Mouse (Mus musculus): ENCODE measurements around the gene Fdxacb1. TPM values are rescaled to one million over a fixed set of nuclear protein-coding genes. Genes with fewer than 3 reads are reported as not detected.

Gene Fdxacb1
- polyA plus RNA-seq, 1 experiment = 7.3 TPM

GRCm38 (mm10) chr9:50738914-50739870, 28.8 kb upstream of the Fdxacb1 start, which contains the start of gene Dixdc1:
Dixdc1 (minus strand) TSS chr9:50739517.
- peak; percentile 83 to 88 for DNase-seq
- H3K27ac ChIP-seq (ENCODE audit: insufficient read depth, low read length) = no peak within 1 kb of the TSS
- H3K4me3 ChIP-seq (replicated peaks; ENCODE audit: insufficient read depth, low read depth, low read length) = peak within 1 kb of the TSS; percentile 52
- H3K27me3 ChIP-seq (ENCODE audit: control insufficient read depth, insufficient read depth, low read length) = no peaks in the 10 kb centered on the region
- TF ChIP-seq POLR2A (IDR thresholded peaks at IDR 0.05; ENCODE audit: borderline replicate concordance, insufficient read depth, low read length) = no peak
- TF ChIP-seq CTCF (IDR thresholded peaks at IDR 0.05; ENCODE audit: borderline replicate concordance, insufficient read depth, low read depth, low read length) = no peak
- H3K4me1 ChIP-seq (ENCODE audit: control insufficient read depth, insufficient read depth, low read length) = no peaks in the 10 kb centered on the region
- 14% methylated on average over 35 of the region's 36 CpGs for WGBS

DNA sequence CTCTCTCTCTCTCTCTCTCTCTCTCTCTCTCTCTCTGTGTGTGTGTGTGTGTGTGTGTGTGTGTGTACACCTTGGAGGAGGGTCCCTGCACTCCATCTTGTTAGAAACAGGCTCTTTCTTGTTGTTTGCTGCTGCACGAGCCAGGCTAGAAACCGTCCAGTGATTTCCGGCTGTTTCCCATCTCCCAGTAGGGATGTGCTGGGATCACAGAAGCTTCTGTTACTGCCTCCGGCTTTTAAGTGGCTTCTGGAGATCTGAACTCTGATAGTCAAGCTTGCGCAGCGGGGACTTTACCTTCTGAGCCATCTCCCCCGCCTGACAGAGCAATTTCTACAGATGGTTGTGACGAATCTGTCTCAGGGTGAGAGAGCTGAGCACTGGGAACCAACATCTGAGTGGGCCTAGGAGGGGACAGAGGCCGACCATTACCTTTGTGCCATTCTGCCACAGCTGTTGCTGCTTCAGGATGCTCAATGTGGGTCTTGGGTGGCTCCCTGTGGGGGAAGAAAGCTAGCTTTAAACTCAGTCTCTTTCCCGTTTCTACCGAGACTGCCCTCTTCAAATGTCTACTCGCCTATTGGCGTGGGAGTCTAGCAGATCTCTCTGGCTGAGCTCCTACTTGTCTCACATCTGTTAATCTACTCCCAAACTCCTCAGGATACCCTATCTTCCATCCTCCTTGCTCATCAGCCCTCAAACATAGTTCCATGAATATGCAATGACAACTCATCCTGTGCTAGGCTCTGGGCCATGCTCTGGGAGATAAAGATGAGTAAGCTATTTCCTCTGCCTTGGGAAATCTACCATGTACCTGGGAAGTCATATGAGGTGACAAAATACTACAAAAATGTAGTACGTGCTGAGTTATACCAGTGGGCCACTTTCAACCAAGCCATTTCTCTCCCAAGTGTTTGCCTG, 26.9 kb upstream of the Fdxacb1 start:
- H3K27me3 ChIP-seq (ENCODE audit: control insufficient read depth, insufficient read depth, low read length) = no peaks in the 10 kb centered on the region
- TF ChIP-seq POLR2A (IDR thresholded peaks at IDR 0.05; ENCODE audit: borderline replicate concordance, insufficient read depth, low read length) (no peak), CTCF (IDR thresholded peaks at IDR 0.05; ENCODE audit: borderline replicate concordance, insufficient read depth, low read depth, low read length) (no peak)
- H3K27ac ChIP-seq (ENCODE audit: insufficient read depth, low read length) = no peak overlapping the region
- no peaks in the 10 kb centered on the region for H3K4me1 ChIP-seq (ENCODE audit: control insufficient read depth, insufficient read depth, low read length)
- WGBS = 89% methylated on average over 14 of the region's 14 CpGs
- no peak for DNase-seq
- H3K4me3 ChIP-seq (replicated peaks; ENCODE audit: insufficient read depth, low read depth, low read length) = no peak overlapping the region

DNA sequence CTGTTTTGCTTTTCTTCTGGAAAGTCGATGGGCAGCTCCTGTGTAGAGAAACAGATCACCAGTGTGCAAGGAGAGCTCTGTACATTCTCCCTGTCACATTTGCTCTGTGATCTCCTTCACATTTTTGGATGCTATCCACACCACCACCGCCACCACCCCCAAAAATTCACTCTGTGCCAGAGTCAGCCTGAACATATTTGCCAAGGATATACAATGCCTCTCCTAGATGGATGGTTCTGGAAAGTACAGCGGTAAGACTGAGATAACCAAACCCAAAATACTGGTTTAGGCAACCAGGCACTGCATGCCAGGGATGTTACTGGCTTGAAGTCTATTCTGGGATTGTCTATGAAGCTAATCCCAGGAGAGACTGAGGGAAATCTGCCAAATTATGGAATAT, 25.8 kb upstream of the Fdxacb1 start:
- DNase-seq = no peak
- TF ChIP-seq POLR2A (IDR thresholded peaks at IDR 0.05; ENCODE audit: borderline replicate concordance, insufficient read depth, low read length) (no peak), CTCF (IDR thresholded peaks at IDR 0.05; ENCODE audit: borderline replicate concordance, insufficient read depth, low read depth, low read length) (no peak)
- Histone ChIP-seq H3K27me3 (ENCODE audit: control insufficient read depth, insufficient read depth, low read length) (no peaks in the 10 kb centered on the region), H3K4me1 (ENCODE audit: control insufficient read depth, insufficient read depth, low read length) (no peaks in the 10 kb centered on the region), H3K27ac (ENCODE audit: insufficient read depth, low read length) (no peak overlapping the region), H3K4me3 (replicated peaks; ENCODE audit: insufficient read depth, low read depth, low read length) (no peak overlapping the region)
- 65% methylated on average over 3 of the region's 3 CpGs for WGBS

GRCm38 (mm10) chr9:50742744-50743143, 25.3 kb upstream of the Fdxacb1 start:
- no peak for DNase-seq

GRCm38 (mm10) chr9:50745806-50746205, 22.2 kb upstream of the Fdxacb1 start:
- H3K27me3 ChIP-seq (ENCODE audit: control insufficient read depth, insufficient read depth, low read length) = no peaks in the 10 kb centered on the region
- 27% methylated on average over 7 of the region's 7 CpGs for WGBS
- no peaks in the 10 kb centered on the region for H3K4me1 ChIP-seq (ENCODE audit: control insufficient read depth, insufficient read depth, low read length)
- peak overlapping the region; percentile 64 for H3K4me3 ChIP-seq (replicated peaks; ENCODE audit: insufficient read depth, low read depth, low read length)
- TF ChIP-seq POLR2A (IDR thresholded peaks at IDR 0.05; ENCODE audit: borderline replicate concordance, insufficient read depth, low read length) = no peak
- TF ChIP-seq CTCF (IDR thresholded peaks at IDR 0.05; ENCODE audit: borderline replicate concordance, insufficient read depth, low read depth, low read length) = no peak
- no peak overlapping the region for H3K27ac ChIP-seq (ENCODE audit: insufficient read depth, low read length)
- no peak for DNase-seq

More at GRCm38 (mm10) chr9:50742744-50743143, 25.3 kb upstream of the Fdxacb1 start:
- WGBS = 76% methylated on average over 2 of the region's 2 CpGs
- Histone ChIP-seq H3K4me1 (ENCODE audit: control insufficient read depth, insufficient read depth, low read length) (no peaks in the 10 kb centered on the region), H3K27ac (ENCODE audit: insufficient read depth, low read length) (no peak overlapping the region), H3K4me3 (replicated peaks; ENCODE audit: insufficient read depth, low read depth, low read length) (no peak overlapping the region), H3K27me3 (ENCODE audit: control insufficient read depth, insufficient read depth, low read length) (no peaks in the 10 kb centered on the region)
- no peak for TF ChIP-seq POLR2A (IDR thresholded peaks at IDR 0.05; ENCODE audit: borderline replicate concordance, insufficient read depth, low read length)
- TF ChIP-seq CTCF (IDR thresholded peaks at IDR 0.05; ENCODE audit: borderline replicate concordance, insufficient read depth, low read depth, low read length) = no peak

GRCm38 (mm10) chr9:50746214-50746677, 21.8 kb upstream of the Fdxacb1 start, which contains the start of gene 2310030G06Rik:
2310030G06Rik (minus strand) TSS chr9:50746536.
- peak; percentile 32; the same call in 1 of the 2 replicates for TF ChIP-seq POLR2A (IDR thresholded peaks at IDR 0.05; ENCODE audit: borderline replicate concordance, insufficient read depth, low read length)
- peak; percentile 20; the same call in 1 of the 2 replicates for TF ChIP-seq CTCF (IDR thresholded peaks at IDR 0.05; ENCODE audit: borderline replicate concordance, insufficient read depth, low read depth, low read length)
- H3K27me3 ChIP-seq (ENCODE audit: control insufficient read depth, insufficient read depth, low read length) = no peaks in the 10 kb centered on the region
- peaks cover under 1% of the 10 kb centered on the region; the same call in 1 of the 2 replicates for H3K4me1 ChIP-seq (ENCODE audit: control insufficient read depth, insufficient read depth, low read length)
- DNase-seq = peak in 1 of 2 experiments; percentile 56
- peak within 1 kb of the TSS; percentile 64 for H3K4me3 ChIP-seq (replicated peaks; ENCODE audit: insufficient read depth, low read depth, low read length)
- 4% methylated on average over 19 of the region's 19 CpGs for WGBS
- peak within 1 kb of the TSS; percentile 37; the same call in 1 of the 2 replicates for H3K27ac ChIP-seq (ENCODE audit: insufficient read depth, low read length)

GRCm38 (mm10) chr9:50750706-50751105, 17.3 kb upstream of the Fdxacb1 start:
- 51% methylated on average over 6 of the region's 6 CpGs for WGBS
- Histone ChIP-seq H3K4me3 (replicated peaks; ENCODE audit: insufficient read depth, low read depth, low read length) (no peak overlapping the region), H3K27me3 (ENCODE audit: control insufficient read depth, insufficient read depth, low read length) (no peaks in the 10 kb centered on the region), H3K27ac (ENCODE audit: insufficient read depth, low read length) (no peak overlapping the region), H3K4me1 (ENCODE audit: control insufficient read depth, insufficient read depth, low read length) (peaks cover 16% of the 10 kb centered on the region)
- TF ChIP-seq POLR2A (IDR thresholded peaks at IDR 0.05; ENCODE audit: borderline replicate concordance, insufficient read depth, low read length) = no peak
- TF ChIP-seq CTCF (IDR thresholded peaks at IDR 0.05; ENCODE audit: borderline replicate concordance, insufficient read depth, low read depth, low read length) = no peak
- no peak for DNase-seq

Measured in cerebellum, adult 2 months (tissue).